10 mouse cellular contexts compared by ENCODE assay signal in the genomic region with DNA sequence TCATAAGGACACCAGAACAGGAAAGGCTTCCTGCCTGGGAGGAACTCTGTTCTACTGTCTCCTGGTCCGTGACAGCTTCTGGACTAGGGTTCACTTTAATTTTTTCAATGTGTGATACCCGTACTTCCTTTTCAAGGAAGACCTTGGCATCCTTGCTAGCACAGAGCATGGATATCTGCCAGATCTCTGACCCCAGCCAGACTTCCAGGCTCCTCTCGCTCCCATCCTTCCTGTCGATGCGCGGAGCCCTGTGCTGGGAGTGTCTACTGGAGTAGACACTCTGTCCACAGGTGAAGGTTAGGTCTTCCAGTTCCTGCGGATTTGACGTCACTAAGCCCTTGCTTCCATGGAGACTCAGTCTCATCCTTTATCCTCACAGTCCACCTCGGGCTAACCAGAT. TPM values are rescaled to one million over a fixed set of nuclear protein-coding genes. Genes with fewer than 3 reads are reported as not detected.
DNase-seq lines count a peak whose midpoint lies in the region; ATAC-seq and TF ChIP-seq lines count a peak whose summit lies in the region.
"Had no signal": no experiment of that assay in that cellular context is flagged by ENCODE, and none has a peak within 500 bp of the region (broad histone marks: within the 10 kb centered on the region; RNA-seq: fewer than 3 reads in every experiment).

No protein-coding gene starts in this region.

- H3K4me2 ChIP-seq in liver, postnatal 0 days (ENCODE audit: low read depth, low read length) = no peak overlapping the region
- H3K4me2 ChIP-seq: embryonic facial prominence, embryonic 12.5 days; neural tube, embryonic 12.5 days had no signal

- no peak for TF ChIP-seq CTCF in liver, postnatal 0 days (IDR thresholded peaks at IDR 0.05; ENCODE audit: low read depth)

- no peaks in the 10 kb centered on the region for H3K27me3 ChIP-seq in liver, postnatal 0 days (ENCODE audit: insufficient read depth, low read length)
- H3K27me3 ChIP-seq: embryonic facial prominence, embryonic 12.5 days; neural tube, embryonic 12.5 days had no signal

- H3K36me3 ChIP-seq in liver, postnatal 0 days (replicated peaks; ENCODE audit: insufficient read depth, low read length) = no peaks in the 10 kb centered on the region
- H3K36me3 ChIP-seq: embryonic facial prominence, embryonic 12.5 days; neural tube, embryonic 12.5 days had no signal

- H3K4me1 ChIP-seq in liver, postnatal 0 days (ENCODE audit: insufficient read depth) = peaks cover 37% of the 10 kb centered on the region

- H3K27ac ChIP-seq in liver, postnatal 0 days (ENCODE audit: low read depth) = peak overlapping the region; percentile 57; the same call in 1 of the 2 replicates
- H3K27ac ChIP-seq: embryonic facial prominence, embryonic 12.5 days; neural tube, embryonic 12.5 days had no signal

- DNase-seq in adrenal gland, adult (ENCODE audit: inconsistent age in 2 of 2, low spot score in 1 of 2) = peak; percentile 84 to 90
- DNase-seq in adrenal gland, postnatal 4 days (ENCODE audit: low spot score in 2 of 2) = no peak
- DNase-seq in adrenal gland, adult 2 months = peak; percentile 81
- DNase-seq in kidney, adult 18-20 months = peak; percentile 60
- no peak for DNase-seq in liver, postnatal 0 days
- no peak for DNase-seq in c-Kit-positive CD71-positive TER-119-positive erythroid progenitor cells, embryonic 14.5 days (ENCODE audit: low spot score)
- no peak for DNase-seq in cerebellum, adult 11-12 months
- no peak for DNase-seq in right cerebral cortex, adult 2 months (ENCODE audit: low spot score in 2 of 2)

- no peak overlapping the region for H3K9ac ChIP-seq in liver, postnatal 0 days (replicated peaks)
- H3K9ac ChIP-seq: embryonic facial prominence, embryonic 12.5 days; neural tube, embryonic 12.5 days had no signal

- WGBS in liver, postnatal 0 days (ENCODE audit: insufficient replicate concordance) = 76% methylated on average over 9 of the region's 9 CpGs

- no peaks in the 10 kb centered on the region for H3K9me3 ChIP-seq in liver, postnatal 0 days (ENCODE audit: low read length)
- H3K9me3 ChIP-seq: embryonic facial prominence, embryonic 12.5 days; neural tube, embryonic 12.5 days had no signal

- no peak overlapping the region for H3K4me3 ChIP-seq in liver, postnatal 0 days (ENCODE audit: low read depth, low read length)
- H3K4me3 ChIP-seq: embryonic facial prominence, embryonic 12.5 days; neural tube, embryonic 12.5 days had no signal

- peak; percentile 51 for ATAC-seq in liver, postnatal 0 days

- TF ChIP-seq EP300 in liver, postnatal 0 days (IDR thresholded peaks at IDR 0.05; ENCODE audit: low read depth) = peak; percentile 80

RNA-seq across cellular contexts. Expression of gene Plpp1, which starts 47.1 kb away (rescaled TPM):
- total RNA-seq in adrenal gland, postnatal 4 days (2021) = 100 to 1,000 TPM; 194 to 213 TPM
- total RNA-seq in adrenal gland, adult 2 months (2021) = 100 to 1,000 TPM; 214 to 281 TPM
- 213 and 226 TPM in 2 replicates for polyA plus RNA-seq in adrenal gland, adult 2 months (2012; rRNA removed)
- polyA plus RNA-seq in liver, postnatal 0 days (2015; fragmentation: Nextera tagmentation; extraction: Ambion mirVana) = 44.6 and 55.4 TPM in 2 replicates

Comparison
In these comparisons a context has a peak if more than half of its experiments do, and no peak if none do; other contexts are left out.
1. DNase-seq: peak in adrenal gland, adult (2 of 2), adrenal gland, adult 2 months (single experiment) and kidney, adult 18-20 months (single experiment); none in adrenal gland, postnatal 4 days (0 of 2), liver, postnatal 0 days (single experiment), c-Kit-positive CD71-positive TER-119-positive erythroid progenitor cells, embryonic 14.5 days (single experiment), cerebellum, adult 11-12 months (single experiment) and right cerebral cortex, adult 2 months (0 of 2).